Mouse (Mus musculus): ENCODE data around the gene Fam155a.
A peak's percentile ranks its signal among the peaks of the same experiment; 100 is the strongest.
"Not testable (repeated sequence)": the region's sequence is repeated elsewhere in the genome, so short reads cannot be mapped to it uniquely, and the experiment has no call there.

The Fam155a gene

DNA sequence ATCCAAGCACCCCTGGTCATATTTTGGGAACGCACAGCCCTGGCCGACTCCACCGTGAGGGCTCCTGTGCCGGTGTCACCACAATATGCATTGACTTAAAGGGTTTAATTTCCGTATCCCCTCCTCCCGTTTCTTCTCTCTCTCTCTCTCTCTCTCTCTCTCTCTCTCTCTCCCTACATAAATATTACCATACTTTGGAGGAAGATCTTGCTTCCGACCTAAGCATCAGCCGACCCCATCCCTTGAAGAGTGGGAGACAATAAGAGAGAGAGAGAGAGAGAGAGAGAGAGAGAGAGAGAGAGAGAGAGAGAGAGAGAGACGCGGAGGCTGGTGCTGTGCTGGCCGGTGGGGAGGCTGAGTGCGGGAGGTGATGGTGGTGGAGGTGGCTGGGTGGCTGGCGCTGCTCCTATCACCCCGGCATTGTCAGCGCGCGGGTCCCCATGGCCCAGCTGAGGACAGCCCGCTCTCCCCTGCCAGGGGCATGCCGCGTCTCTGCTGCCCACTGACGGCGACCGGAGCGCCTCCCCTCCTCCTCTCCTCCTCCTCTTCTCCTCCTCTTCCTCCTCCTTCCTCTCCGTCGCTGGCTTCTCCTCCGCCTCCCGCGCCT is at the start of gene Fam155a:
TSS of gene Fam155a (minus strand) at position 163 of the 607 bp plus-strand sequence.
- peak in 1 of 2 experiments; percentile 12 for DNase-seq

- DNase-seq: no peak
Observed at GRCm38 (mm10) chr8:9813273-9813946, 42.4 kb upstream of the Fam155a start.

DNA sequence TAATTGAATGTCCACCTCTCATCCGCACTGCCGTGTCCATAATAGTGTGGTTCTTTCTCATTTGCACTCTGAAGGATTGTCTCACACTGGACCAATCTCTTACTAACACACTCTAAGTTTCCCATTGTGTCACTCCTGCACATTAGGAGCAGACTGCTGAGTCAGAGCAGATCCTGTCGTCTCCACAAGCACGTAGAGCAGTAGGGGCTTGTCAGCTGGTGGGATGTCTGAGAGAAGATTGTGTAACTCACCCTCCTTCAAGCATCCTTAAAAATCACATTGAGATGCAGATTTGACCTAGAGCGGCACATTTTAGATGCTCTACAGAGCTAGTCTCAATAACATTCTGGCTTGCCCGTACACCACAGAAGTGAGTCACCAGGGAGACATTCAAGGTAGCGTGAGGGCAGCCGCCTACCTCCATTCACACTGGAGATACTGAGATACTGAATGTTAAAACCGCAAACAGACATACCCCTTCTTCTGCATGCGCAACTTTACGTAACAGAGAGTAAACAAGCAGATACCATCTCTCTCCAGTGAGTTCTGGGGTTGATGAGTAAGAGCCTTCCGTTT is 40.1 kb upstream of the Fam155a start:
- no peak for DNase-seq

- no peak for DNase-seq
Observed at GRCm38 (mm10) chr8:9808596-9808995, 37.6 kb upstream of the Fam155a start.

DNA sequence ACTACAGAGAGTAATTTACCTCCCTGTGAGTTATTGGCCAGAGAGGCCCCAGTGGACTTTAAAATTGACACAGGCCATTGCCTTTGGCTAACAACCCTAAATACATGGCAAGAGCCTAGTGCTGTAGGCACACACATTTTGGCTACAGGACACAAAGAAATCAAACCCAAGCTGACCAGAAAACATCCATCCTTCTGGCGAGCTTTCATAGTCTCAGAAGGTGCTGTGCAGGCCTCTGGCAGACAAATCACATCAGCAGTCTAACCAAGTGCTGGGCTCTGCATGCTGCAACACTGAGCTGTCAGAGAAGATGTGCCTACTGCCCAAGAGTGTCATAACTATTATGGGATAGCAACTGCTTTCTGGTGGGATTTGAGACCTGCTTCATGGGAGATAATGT is 34.7 kb upstream of the Fam155a start:
- no peak for DNase-seq

- not testable (repeated sequence) for DNase-seq
Observed at GRCm38 (mm10) chr8:9800346-9800745, 29.4 kb upstream of the Fam155a start.

DNA sequence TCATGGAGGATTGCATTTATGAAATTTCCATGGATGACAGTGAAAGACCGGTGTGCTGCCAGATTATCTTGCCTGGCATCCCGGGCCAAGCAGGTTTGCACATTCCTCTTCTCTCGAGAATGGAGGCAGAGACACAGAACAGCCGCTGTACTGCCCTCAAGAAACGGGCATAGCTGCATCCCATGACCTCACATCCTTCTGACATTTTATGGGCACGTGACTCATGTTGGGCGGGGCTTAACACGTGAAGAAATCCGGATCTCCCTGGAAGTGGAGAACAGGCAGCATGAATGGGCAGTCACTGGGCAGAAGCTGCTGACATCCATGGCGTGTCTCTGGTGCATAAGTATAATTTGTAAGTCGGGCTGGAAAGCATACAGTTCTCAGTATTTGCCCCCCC is 29.0 kb upstream of the Fam155a start:
- DNase-seq: no peak

DNA sequence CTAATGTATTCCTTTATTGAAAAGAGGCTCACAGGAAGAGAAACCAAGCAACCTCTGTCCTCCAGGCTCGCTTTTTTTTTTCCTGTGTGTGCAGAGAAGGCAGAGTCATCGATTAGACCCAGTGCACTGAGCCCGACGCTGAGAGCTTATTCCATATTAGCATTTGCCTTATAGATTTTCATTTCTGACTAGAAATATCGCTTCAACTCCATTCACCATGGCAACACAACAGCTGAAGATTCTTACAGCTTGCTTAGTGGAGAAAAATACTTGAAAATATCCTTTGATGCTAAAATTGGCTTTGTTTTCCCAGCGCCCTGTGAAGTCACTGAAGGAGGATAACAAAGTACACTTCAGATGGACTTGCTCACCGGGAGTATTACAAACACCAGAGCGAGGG is 26.6 kb upstream of the Fam155a start:
- no peak for DNase-seq

GRCm38 (mm10) chr8:9795724-9796123 is 24.8 kb upstream of the Fam155a start:
- no peak for DNase-seq

DNA sequence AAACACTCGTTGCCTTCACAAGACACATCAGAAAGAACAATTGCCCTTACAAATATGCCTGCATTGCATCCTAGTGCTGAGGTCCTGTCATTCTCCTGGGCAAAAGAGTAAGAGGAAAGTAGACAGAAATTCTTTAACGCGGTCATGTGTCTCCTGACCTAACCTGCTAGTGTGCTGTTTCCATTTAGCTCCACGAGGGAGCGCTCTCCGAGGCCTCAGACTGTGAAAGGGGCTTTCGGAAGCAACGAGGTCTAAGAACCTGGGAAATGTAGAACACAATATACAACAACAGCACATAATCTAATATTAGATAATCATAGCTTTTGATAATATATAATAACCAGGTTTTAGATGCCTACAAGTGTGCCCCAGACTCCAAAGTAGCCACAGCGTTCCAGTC is 22.4 kb upstream of the Fam155a start:
- DNase-seq: no peak

GRCm38 (mm10) chr8:9780332-9780731 is 9.4 kb upstream of the Fam155a start:
- no peak for DNase-seq

DNA sequence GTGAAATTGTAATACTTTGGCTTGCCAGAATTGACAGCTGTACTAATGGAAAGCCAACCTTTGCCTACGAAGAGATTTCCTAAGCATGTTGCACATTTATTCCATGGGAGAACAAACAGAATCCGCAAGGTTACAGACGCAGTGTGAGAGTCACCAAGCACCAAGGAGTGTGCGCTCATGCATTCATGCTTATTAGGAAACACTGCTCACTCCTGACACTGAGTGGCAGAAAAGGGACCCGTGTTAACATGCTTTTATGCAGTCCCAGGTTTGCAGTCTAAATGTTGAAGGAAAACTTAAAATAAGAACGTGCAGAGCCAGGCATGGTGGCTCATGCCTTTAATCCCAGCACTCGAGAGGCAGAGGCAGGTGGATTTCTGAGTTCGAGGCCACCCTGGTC is 7.2 kb upstream of the Fam155a start:
- no peak for DNase-seq

DNA sequence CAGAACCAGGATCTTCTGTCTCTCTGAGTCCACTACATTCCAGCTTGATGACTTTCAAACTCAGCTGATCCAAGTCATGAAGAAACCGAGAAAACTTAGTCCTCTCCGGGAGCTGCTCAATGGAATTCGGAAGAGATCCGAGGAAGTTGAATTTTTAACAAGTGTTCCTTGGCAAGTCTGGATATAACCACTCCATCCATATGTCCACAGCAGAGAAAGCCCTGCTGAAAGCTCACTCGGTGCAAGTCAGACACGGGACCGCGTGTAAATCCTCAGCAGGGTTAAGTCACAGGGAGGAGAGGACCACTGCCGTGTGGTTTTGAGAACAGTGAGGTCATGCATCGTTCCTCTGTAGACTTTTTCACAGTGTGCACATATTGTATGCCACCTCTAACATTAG is 5.9 kb upstream of the Fam155a start:
- DNase-seq: no peak

DNA sequence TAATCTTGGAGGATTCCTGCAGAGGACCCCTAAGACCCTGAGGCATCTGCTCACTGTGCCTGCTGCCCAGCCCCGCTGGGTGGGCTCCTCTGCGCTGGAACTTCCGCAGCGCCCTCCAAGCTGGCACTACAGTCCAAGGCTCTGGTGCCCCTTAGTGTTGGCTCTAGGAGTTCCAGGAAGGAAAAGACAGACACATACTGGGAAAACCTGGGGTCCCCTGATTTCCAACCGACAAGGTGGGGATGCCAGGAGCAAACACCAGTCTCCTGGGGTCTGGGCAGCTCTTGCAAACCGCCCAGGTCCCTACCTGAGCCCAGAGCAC is 1.5 kb upstream of the Fam155a start:
- peak; percentile 5 to 6 for DNase-seq

DNA sequence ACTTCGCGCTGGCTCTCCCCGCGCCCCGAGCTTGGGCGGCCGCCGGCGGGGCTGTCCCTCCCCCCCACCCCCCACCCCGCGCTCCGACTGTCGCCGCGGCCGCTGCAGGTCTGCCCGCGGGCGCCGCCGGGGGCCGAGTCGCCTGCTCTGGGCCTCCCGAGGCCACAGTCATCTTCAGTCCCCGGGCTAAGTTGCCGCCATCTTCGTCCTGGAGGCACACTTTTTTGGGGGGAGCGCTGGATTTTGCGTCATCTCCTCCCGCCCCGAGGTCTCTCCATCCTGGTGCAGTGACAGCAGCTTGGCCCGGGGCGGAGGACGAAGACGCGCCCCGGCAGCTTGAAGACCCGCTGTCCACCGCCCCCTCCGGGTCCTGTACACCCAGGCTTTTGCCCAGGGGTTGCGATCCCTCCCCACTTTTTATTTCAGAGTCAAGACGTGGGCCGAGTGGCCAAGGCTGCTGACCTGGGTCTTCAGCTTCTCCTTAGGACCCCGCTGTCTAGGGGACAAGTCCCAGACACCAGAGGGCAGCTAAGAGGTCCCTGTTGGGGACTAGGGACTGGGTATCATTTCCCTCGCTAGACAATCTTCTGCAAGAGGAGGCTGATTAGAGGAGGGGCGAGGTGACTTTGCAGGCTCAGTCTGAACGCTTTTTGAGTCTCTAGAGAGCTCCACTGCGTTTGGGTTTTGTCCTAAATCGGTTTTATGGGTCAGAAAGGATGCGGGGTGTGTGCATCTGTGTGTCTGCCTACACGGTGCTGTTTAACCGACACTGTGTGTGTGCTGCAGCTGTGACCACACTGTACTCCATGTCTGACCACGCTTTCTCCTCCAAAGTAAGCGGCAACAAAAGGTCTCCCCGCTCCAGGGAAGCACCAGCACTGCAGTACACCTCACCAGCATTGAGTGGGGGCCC is 901 bp upstream of the Fam155a start:
- peak; percentile 6 to 10 for DNase-seq

DNA sequence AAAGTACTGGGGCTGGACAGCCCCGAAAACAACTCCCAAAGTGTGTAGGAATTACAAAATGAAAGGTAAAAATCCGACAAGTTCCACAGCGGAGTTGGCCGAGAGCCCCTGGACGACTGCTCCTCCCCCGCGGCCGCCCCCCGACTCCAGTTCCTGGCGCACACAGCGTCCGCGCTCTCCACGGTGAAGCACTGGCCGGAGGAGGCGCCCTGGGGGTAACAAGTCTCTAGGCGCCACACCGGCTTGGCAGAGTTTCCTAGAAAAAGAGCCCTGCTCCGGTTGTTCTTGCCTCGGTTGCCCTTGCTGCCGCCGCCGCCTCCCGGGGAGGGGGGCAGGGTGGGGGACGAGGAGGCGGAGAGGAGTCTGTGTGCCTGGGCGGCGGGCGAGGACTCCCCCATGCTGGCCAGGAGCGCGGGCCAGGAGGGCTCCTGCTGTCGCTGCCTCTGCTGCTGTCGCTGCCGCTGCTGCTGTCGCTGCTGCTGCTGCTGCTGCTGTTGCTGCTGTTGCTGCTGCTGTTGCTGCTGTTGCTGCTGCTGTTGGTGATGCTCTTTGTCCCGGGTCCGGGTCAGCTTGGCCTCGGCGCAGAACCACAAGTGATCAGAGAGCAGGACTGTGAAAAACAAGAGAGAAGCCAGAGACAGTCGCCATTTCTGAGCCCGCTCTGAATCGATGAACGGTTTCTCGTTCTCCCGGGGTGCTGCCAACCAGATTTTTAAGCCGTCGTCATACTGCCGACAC is 531 bp downstream of the Fam155a start:
- peak; percentile 13 to 18 for DNase-seq

GRCm38 (mm10) chr8:9769061-9769460 is 1.9 kb downstream of the Fam155a start:
- peak; percentile 91 to 93 for DNase-seq

DNA sequence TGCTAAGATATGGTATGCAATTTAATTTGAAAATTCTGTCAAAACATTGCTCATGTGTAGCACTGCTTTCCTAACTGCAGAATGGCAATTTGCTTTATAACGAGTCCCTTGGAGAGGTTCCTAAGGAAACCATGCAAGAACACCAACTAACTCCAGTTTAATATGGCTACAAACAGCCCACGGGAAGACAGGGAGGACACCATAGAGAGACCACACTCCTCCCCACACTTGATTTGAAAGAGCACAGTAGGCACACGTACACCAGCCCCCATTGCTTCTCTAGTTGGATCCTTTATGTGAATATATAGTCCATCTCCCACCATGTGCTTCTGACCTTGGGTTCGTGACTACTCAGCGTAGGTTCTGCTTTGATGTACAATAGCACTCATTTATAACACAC is 35.8 kb downstream of the Fam155a start:
- no peak for DNase-seq

DNA sequence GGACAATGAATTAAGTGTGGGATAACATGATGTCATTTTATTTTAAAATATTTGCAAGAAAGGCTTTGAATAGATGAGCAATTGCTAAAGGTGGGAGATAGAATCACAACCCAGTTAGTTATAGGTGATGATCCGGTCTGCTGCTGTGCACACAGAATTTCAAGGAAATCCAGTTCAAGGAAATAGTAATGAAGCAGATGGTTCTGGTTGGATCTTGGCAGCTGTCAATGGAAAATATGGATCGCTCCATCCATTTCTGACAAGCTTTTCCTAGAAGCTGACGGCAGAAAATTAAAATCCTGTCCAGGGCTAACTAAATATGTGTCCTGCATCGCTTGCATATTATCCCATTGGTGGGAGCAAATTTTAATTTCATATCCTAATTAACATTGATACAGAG is 61.2 kb downstream of the Fam155a start:
- DNase-seq: no peak

DNA sequence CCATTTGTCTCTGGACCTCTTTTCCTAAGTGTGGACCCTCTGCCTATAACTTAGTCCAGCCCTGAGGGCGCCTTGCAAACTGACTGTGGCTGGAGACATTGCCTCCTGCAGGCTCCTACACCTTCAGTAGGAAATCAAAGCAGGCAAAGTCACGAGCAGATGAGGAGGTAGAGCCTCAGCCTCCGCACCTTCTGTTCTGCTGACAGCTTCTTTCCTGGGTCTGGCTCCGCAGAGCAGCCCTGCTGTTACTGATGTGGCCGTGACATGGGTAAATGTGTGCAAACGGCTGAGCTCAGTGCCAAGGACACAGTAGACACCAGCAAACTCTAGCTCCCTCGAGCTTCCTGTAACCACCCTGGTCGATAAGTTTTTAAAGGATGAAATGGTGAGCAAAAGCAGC is 63.5 kb downstream of the Fam155a start:
- DNase-seq: no peak

- DNase-seq: no peak
Observed at GRCm38 (mm10) chr8:9694794-9695193, 76.2 kb downstream of the Fam155a start.

- DNase-seq: no peak
Observed at GRCm38 (mm10) chr8:9692370-9692769, 78.6 kb downstream of the Fam155a start.

DNA sequence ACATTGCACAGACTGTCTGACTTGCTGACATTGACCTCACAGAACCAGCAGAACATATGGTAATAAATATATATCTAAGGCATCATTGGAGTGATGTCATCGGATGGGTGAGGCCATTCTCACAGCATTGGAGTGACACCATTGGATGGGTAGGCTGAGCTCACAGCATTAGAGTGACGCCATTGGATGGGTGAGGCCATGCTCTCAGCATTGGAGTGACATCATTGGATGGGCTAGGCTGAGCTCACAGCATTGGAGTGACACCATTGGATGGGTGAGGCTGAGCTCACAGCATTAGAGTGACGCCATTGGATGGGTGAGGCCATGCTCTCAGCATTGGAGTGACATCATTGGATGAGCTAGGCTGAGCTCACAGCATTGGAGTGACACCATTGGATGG is 110.9 kb downstream of the Fam155a start:
- DNase-seq: not testable (repeated sequence)
